Mouse (Mus musculus) T-helper 1 cell (primary cell): ENCODE measurements at regions not wholly inside any gene's neighbourhood (a gene's known extent, or its start where the extent isn't known, plus 50 kb on each side); places are given as distances from the start of the nearest gene placed in this dataset.
"Not testable (repeated sequence)": the region's sequence is repeated elsewhere in the genome, so short reads cannot be mapped to it uniquely, and the experiment has no call there.

Experiments used
- in situ Hi-C: fragments of 300-600 bp; cut with MboI, MseI; formaldehyde crosslinking; loops from one replicate; pipeline ENCODE4 v1.15.1; 2025; ENCODE audit warnings: high pct_unique_total_duplicates

DNA sequence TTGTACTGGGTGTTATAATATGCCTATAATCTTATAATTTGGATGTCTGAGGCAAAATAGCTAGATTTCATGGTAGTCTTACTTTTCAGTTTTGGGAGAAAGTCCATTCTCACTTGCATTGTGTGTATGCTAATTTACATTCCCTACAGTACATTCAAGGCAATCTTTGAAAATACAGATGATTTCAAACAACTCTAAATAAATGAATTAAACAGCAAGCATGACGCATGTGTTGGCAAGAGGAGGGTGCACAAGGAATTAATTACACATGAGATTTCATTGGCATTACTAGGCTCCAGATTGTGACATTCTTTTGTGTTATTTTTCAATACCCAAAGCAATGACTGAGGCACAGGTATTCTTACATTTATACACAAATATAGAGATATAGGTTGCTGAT lies 495.2 kb upstream of the Cypt12 start:
- in situ Hi-C loops = no loop called here

DNA sequence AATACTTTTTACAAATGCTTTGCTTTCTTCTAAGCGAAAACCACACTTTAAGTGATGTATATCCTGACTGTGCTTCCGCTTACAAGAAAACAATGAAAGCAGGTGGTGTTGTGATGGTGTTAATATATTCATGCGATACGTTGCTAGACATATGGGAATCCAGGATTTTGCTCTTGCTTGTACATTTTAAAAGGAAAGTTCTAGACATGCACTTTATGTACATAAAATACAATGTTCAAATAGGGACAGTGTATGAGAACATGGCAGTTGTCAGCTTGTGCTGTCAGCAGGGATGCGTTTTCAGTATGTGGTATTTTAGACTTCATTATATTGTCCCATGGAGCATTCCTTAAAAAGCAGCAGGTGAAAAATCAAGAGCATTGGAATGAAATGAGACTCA lies 487.7 kb upstream of the Cypt12 start:
- in situ Hi-C loops = no loop called here

DNA sequence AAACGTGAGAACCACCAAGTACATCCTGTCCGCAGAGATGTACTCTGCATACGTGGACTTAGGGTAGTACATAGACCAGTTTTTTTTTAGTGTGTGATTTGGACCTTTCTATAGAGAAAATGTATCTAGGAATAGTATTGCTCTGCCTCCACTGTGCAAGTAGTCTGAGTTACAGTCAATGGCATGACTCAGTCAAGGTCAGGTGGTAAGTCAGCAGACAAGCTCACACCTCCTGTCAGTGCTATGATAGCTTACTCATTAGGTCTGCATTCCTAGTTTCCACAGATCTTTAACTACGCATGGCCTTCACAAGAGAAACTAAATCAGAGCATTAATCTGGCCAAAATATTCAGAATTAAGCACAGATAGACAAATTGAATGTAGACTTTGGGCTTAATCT lies 486.8 kb upstream of the Cypt12 start:
- in situ Hi-C loops = no loop called here

DNA sequence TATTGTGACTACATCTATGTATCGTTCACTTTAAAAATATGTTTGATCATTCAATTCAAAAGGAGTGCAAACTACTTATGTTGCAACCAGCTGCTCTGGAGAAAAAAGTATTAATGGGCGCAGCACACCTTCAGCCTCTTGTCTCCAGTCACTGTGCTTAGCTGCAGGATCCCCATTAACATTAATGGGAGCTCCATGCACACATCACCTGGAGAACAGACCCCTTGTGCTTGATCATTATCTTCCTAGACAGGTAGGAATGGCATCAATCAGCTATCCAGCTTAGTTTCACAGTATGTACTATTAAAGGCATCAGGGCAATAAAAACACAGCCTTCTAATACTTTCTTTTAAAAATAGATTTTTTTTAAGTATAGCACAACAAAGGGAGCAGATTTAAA lies 474.4 kb upstream of the Cypt12 start:
- in situ Hi-C loops = no loop called here

DNA sequence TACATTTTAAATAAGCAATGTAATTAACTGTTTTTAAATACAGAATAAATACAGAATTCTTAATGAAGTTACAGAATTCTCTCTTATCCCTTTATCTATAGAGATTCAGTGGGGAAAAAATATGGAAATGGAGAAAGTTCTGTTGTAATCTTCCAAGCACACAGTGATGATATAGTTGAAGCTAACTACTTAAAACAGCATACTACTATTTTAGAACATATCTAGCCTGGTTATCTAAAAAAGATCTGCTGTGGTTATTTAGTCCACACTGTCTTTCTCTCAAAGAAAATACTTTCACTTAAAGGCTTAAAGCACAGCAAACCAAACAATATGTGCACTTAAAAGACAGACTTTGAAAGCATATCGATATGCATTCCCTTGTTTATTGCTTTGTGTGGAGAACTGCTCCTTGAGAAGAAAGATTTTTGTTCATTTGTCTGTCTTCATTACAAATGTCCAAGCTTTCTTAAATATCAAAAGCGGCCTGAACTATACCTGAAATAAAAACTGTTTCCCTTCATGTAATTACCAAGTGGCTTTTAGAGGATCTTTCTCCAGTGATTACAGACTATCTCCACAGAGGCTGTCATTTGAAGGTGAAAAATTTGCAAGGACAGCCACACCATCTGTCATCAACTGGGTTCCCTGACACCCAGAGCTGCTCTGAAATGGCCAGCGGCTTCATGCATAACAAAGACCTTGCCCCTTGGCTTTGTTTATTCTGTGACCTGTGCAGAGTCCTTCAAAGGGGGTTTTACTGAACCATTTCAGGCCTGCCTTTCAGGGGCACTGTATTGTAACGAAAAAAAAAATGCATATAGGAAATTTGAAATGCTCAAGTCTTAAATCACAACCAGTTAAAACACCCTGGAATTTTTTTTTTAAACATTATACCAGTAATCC lies 458.7 kb upstream of the Cypt12 start:
- in situ Hi-C loops = loop anchor here (10.0 kb wide), 1 partner anchor 75 kb away; no protein-coding TSS in a partner anchor

DNA sequence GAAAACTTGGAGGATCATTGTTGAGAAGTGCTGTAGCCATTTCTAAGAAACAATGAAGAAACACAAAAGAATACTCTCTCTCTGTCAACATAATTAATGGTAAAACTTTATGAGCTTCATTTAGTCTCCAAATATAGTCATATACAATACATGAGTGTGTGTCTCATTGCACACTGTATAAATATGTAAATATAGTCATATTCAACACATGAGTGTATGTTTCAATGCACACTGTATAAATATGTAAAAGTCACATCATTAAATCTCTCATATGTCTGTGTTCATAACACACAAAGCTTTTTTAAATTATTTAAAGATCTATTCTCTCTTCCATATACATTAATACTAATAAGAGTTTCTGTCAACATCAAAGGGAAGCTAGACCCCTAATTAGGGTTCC lies 457.6 kb upstream of the Cypt12 start:
- in situ Hi-C loops = no loop called here

DNA sequence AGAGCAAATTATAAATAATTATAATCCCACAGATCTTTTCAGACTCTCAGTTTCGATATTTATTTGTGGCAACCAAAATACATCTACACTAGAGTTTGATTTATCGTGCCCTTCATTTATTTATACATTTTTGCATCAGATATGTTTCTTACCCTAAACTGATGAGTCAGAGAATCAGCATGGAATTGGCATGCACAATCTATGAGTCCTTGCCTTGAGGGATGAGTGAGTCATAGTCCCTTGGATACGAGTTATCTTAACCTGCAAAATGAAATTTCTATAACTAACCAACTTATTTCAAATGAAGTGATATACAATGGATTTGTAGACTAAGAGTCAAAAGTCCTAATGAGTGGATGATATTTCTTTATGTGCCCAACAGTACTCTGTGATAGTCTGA lies 449.9 kb upstream of the Cypt12 start:
- in situ Hi-C loops = no loop called here

DNA sequence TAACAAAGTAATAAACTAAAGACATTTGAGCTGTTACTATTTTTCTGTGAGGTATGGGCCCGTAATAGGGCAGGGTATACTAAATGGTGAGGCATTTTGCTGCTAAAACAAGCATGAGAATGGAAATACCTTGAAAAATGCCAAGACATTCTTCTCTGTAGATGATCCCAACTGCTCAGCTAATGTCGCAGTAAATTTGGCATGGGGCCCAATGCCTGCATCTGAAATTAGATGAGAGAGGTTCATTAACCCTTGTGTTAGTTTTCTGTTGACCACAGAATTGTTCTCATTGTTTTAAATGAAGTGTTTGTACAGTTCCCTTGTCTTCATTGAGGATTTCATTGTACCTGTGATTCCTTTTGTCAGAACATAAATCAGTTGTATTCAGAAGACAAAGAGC lies 446.7 kb upstream of the Cypt12 start:
- in situ Hi-C loops = no loop called here

DNA sequence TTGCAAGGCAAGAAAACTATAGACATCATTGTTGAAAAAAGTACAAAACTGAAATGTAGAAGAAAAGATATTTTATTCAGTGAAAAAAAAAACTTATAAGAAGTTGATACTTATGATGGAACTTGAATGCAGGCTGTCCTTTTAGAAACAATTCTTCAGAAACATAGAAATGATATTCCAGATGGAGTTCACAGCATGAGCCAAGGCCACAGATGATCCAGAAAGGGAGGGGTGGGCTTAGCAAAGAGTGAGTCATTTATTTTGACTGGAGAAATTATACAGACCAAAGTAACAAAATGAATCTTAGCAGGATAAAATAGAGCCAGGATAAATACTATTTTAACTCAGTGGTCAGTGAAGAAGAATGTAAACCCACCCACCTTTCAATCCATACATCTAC lies 406.9 kb upstream of the Cypt12 start:
- in situ Hi-C loops = no loop called here

DNA sequence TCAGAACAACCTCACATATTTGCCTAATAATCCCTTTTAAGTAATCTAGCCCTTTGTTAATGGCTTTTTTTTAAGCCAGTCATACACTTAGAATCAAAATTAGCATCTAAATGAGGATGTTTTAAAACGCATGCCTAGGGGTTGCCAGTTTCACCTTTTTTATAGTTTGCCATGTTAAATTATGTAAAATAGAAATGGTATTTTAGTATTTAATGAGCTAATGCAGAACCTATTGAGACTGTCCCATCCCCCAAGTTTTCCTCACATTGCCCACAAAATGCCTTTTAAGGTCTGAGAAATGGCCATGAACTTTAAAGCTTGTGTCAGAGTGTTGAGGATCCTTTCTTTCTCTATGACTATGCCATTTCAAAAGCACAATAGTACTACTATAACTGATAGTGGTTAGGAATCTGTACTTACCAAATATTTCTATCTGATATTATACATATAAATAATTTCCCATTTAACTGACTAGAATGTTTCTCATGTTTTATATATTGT lies 400.6 kb upstream of the Cypt12 start:
- in situ Hi-C loops = no loop called here

DNA sequence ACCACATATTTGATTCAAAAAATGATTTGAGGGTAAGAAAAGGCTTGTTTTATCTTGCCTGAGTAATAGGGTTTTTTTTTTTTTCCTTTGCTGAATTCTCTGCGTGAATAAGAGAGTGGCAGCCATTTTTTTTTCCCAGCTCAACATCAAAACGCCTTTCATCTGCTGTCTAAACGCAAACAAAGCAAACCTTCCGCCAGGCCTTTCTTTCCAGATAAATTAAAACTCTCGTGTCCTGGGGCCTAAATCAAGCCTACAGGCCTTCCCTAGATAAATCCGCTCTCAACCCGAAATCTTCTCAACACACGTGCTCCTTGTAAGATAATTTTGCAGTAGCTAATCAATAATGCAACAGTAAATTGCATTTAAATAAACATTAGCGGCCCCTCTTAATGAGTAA lies 365.7 kb upstream of the Cypt12 start:
- in situ Hi-C loops = no loop called here

DNA sequence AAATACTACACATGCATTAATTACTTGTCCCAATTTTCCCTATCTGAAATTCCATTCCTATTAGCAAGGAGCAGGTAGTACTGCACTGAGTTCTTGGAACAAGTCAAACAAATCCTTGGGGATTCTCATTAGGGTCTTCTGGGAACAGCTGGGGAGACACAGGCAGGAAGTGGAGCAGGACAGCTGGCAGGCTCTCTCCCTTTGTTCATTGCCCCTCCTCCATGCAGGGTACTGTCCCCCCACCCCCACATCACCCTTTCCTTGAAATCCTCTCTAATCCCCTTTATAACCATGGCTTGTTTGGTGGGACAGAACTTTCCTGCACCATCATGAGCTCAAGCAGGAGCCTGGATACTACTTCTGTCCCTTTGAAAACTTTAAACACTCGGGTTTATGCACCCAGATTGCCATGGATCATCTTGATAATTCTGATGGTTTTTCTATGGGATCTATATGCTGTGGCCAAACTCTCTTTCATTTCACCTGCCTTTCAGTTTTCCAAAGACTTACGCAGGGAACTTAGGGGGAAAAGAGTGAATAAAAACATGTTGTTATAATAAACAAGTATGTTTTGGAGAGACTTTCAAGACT lies 358.2 kb upstream of the Cypt12 start:
- in situ Hi-C loops = no loop called here

DNA sequence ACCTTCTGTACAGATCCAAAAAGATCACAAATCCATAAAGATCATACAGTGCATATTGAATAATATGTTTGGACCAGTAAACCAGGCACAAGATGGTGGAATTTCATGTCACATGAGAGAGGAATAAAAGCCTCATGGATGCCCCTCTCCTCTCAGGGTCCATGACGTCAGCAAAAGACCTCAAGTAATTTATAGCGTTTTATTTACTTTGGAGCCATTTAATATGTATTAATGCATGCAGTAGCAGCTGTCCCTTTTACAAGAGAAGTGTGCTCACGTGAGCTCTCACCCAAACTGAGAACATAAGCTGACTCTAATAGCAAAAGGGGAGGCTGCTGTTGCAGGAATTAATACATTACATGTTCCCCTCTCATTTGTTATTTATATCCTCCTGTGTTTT lies 355.7 kb upstream of the Cypt12 start:
- in situ Hi-C loops = no loop called here

DNA sequence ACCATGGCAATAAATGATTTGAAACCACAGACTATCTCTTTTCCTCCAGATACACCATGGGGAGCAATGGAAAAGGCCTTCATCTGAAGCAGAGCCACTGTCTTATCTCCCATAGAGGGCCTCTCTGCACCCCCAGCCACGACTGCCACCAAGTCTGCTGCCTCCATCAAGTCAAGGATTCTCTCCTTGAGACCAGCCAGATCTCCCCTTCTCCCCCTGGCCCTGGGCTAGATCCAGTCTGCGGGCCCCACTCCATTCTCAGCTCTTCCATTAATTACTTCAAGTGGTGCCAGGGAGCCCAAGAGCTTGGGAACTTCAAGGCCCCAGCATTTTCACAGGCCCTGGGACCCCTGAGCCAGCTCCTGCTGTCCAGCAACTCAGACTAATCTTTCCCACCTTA lies 351.8 kb upstream of the Cypt12 start:
- in situ Hi-C loops = no loop called here

DNA sequence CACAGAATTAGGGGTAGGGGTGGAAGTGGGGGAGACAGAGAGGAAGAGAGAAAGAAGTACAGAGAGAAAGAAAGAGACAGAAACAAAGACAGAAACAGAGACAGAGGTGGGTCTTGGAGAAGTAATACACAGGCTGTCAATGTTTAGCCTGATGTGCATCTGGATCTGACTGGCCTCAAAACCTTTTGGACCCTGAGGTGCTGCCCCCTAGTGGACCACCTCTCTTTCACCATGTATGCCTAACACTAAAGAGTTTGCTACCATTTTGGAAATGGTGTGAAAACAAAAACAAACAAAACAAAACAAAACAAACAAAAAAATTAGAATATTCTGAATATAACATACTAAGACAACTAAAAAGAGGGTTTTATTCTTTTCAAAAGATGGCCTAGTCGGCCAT lies 334.7 kb upstream of the Cypt12 start:
- in situ Hi-C loops = no loop called here

DNA sequence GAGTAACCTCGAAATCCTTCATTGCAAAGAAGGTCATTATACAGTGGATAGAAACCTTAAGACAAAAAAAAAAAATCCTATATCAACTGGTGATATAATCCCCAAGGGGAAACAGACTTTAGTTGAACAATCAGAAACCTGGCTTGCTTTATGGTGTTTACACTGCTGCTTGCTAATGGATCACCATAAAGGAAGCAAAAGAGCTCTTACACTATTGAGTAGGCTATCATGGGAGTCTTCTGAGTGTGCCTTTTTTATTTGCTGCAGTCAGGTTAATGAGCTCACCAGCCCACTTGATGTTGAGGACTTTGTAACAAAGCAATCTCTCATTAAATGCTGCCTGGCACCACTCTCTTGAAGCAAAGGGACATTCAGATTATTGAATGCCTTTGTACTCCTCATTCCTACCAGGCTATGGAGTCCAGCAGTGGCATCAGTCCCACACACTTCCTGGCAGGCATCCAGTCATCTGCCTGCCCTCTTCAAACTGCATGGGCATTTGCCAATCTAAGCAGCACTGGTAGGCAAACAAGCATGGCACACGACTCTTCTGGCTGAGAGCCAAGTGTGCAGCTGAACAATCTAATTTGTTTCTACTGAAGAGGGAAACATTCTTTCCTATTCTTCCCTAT lies 331.7 kb upstream of the Cypt12 start:
- in situ Hi-C loops = no loop called here

DNA sequence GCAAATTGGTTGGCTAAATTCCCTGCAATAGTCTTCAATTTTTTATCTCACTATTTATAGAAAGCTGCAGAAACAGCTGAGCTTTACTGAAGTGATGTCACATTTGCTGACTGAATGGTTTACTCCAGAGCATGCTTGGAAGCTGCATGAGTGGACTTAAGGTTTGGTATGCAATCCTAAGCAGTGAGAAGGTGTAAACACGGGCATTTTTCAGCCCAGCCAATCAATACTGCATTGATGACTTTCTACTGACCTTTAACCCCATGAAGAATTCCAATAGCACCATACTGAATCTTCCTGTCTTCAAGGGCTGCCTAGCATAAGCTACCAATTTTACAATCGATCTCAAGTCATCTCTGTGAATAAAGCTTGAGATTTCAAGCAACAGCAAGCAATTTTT lies 328.7 kb upstream of the Cypt12 start:
- in situ Hi-C loops = no loop called here

DNA sequence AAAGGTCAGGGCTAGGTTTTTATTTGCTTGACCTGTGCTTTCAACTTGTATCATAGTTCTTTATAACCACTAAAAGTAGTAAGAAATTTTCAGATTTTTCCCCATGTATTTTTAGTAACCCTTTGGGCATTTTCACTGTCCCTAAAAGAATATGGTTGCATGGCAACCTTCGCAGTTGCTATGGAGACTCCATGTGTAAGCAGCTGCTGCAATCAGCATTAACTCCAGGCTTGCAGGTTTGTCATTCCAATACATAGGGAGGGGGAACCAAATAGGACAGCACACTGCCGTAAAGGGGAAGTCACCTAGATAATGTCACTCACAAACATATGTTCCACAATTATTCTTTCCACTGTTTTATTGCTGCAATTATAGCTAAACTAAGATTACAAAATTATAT lies 328.3 kb upstream of the Cypt12 start:
- in situ Hi-C loops = no loop called here

DNA sequence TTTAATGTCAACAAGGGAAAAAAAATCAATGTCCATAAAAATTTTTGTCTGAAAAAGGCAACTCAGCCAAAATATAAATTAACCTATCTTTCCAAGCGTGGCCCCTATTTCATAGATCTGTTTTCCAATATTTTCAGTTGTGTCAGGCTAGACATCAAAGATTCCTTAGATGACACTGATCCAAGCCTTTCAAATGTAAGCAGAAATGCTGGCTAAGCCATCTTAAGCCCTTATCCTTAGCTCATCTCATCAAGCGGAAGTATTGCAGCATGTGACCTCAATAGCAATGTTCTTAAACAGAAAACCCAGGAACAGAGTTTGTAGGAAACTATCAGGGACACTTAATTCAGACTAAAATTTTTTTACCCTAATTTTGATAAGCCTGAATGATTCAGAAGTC lies 327.8 kb upstream of the Cypt12 start:
- in situ Hi-C loops = no loop called here

DNA sequence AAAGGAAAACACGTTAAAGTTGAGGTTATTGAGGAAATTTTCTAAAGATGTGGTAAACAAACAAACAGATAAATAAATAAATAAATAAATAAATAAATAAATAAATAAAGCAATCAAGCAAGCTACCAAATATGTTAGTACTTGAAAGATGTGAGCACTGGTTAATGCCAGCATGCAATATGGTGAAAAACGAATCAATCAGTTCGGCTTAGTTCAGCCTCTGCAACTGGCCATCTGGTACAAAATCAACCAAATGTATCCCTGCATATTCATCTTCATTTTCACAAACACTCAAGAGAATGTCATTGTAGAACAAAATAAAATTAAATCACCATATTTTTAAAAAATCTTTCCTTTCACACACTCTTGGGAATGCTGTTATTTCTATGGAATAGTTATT lies 315.7 kb upstream of the Cypt12 start:
- in situ Hi-C loops = no loop called here

DNA sequence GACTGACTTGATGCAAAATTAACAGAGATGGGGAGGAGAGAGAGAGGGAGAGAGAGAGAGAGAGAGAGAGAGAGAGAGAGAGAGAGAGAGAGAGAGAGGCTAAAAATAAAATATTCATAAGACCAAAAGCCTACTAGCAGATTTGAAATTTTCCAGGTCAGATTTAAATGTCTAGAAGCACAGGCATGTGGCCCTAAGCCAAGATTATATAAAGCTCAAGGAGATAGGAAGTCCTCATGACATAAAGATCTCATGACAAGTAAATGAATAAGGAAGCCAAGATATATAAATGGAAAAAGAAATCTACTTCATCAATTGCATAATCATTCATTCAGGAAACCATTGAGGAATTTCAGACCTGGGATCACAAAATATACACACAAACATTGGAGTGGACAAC lies 311.9 kb upstream of the Cypt12 start:
- in situ Hi-C loops = loop anchor here (5.0 kb wide), 1 partner anchor 1249 kb away; no protein-coding TSS in a partner anchor

DNA sequence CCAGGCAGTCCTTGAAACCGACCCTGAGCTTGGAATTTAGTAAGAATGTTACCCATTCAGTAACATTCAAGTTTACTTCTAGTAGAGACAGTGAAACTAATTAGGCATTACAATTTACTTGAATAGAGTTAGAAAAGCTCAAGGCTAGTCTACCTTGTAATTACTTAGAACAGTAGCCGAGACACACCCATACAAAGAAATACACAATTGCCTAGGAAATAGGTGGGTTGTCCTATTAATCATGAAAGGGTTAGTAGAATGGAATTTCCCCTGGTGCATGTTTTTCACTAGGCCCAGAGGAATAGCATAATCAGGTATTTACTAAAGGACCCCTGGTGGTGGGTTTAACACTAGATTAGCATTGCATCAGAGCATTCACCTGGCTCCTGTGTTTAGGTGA lies 288.2 kb upstream of the Cypt12 start:
- in situ Hi-C loops = not testable (repeated sequence)

DNA sequence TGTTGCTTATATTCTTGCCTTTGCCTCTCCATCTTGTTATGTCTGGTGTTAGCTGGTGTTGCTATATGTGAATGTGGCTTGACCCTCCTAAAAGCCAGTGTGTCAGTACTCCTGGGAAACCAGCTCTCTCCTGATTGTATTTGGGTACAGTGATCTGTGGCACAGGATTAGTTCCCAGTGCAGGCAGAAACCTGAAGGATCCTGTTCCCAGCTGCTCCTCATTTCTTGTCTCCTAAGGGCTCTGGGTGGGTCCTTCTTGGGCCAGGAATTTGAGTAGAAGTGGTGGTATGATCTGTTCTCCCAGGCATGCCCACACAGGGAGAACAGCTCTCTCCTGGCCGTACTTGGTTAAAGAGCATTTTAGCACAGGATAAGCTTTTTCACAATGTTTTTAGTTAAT lies 286.2 kb upstream of the Cypt12 start:
- in situ Hi-C loops = no loop called here
